Mouse (Mus musculus): ENCODE data around the gene Apol10a. TPM values are rescaled to one million over a fixed set of nuclear protein-coding genes. Genes with fewer than 3 reads are reported as not detected.
"Not testable (repeated sequence)": the region's sequence is repeated elsewhere in the genome, so short reads cannot be mapped to it uniquely, and the experiment has no call there.

The Apol10a gene
- total RNA-seq (2021) = not detected
- long read RNA-seq, experiment 1 = 0 reads
- long read RNA-seq, experiment 2 = 0 reads

DNA sequence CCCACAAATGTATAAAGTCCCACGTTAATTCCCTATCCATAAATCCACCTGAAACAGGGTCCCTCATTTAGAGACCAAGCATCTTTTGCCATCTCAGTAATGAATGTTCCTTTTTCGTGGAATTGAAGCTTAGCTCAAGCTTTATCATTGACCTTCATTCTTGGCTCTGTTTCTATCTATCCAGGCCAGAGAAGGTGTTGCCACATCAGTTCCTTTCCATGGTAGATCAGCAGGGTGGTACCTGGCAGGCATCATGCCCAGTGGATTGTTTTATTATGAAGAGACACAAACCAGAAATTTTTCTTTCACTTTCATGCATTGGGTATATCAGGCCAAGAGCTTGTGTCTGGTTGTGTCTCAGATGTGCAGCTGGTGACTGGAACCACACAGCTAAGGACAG is at the start of gene Apol10a:
Gene Apol10a, plus strand, starts transcription at position 355 of the 400 bp plus-strand sequence.
- DNase-seq = not testable (repeated sequence)

DNA sequence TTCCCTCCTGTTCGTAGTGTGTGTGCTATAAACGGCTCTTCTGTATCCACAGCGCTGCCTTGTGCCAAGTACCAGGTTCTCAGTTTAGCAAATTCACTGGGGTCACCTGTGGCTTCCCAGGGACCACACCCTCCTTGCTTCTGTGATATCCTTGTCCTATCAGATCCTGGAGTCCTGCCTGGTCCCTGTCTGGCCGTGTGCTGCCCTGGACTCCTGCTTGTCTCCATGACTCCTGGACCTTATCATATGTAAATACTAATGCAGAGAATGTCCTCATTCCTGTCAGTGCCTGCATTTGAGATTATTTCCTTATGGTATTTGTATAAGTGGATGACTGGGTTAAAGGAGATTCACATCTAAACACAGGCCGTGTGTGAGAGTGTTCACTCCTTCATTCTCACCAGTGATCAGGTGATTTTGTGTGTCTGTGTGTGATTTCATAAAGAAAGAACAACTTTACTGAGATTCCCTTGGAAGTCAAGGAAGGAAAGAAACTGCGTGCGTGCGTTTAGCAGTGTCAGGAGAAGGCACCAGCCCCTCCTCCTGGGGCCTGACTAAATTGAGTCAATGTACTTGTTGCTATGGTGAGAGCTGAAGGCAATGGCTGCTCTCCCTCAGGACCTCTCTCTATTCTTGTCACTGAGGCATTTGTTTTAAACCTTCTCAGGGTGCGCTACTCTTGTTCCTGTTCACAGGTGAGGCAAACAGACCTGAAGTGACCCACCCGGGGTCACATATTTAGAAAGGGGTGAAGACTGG is 48.0 kb upstream of the Apol10a start:
- DNase-seq = not testable (repeated sequence)

DNA sequence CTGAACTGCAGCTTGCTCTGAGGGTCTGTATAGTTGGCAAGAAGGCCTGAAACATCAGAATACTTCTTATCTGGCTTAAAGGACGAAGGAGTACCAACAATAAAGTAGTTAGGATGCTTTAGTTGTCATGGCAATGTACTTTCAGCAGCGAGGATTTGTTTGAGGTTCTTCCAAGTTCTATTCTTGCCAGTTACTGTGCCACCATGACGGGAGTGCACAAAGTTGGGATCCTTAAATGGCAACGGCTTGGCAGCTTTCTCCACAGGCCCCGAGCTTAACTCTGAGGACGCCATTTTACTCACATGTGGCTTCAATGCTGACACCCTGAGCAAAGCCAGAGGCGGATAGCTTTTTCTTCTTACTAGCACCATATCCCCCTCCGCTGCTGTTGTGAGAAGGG is 32.1 kb upstream of the Apol10a start:
- not testable (repeated sequence) for DNase-seq

- not testable (repeated sequence) for DNase-seq
These were observed 31.2 kb upstream of the Apol10a start for GRCm38 (mm10) chr15:77445668-77446067.

GRCm38 (mm10) chr15:77447392-77447791 is 29.5 kb upstream of the Apol10a start, which contains the start of gene Apol7b:
Gene Apol7b, minus strand, starts transcription at chr15:77447492.
- not testable (repeated sequence) for DNase-seq

DNA sequence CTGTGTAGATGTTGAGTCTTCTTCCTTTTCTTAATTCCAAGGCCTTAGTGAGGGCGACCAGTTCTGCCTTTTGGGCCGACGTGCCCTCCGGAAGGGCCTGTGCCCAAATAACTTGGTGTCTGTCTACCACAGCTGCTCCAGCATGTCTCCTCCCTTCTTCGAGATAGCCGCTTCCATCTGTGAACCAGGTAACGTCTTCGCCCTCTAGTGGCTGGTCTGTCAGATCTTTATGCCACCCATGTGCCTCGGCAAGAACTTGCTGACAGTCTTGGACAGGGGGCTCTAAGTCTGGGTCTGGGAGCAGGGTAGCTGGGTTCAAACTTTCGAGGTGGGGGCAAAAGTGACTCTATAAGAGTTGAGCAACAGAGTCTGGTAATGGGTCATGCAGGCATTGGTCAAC is 26.9 kb upstream of the Apol10a start:
- not testable (repeated sequence) for DNase-seq

- DNase-seq = not testable (repeated sequence)
These were observed 2.0 kb upstream of the Apol10a start for GRCm38 (mm10) chr15:77474699-77475390.

DNA sequence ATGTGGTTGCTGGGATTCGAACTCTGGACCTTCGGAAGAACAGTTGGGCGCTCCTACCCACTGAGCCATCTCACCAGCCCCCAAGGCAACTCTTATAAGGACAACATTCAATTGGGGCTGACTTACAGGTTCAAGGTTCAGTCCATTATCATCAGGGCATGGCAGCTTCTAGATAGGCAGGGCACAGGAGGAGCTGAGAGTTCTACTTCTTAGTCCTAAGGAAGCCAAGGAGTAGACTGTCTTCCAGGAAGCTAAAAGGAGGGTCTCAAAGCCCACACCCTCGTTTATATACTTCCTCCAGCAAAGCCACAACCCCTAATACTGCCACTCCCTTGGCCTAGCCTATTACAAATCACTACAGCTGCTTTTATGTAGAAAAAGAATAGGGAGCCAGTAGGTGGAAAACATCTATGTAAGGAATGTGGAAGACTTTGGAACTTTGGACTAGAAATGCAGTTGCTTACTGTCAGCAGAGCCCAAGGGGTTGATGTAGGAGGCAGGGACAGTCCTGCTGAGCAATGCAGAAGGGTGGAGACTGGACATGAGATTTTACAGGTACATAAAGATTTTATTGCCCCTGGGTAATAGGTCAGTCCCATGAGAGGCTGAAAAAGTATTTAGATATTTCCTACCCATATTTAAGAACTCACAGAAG is 5.4 kb downstream of the Apol10a start:
- DNase-seq = no peak

DNA sequence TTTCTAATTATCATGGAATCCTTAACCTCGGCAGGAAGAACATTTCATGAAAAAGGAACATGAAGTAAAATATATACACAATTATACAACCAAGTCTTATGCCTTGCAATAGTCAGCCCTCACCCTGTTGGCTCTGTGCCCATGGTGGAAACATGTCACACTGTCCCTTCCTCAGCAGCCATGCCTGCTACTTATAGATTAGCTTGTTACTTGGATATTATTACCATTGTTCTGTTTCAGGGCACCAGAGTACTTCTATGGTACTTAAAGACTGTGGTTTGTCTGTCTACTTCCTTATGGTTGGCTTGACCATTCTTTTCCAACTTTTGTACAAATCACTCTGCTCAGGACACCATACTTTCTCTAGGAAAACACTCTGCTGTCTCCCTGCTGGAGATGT is 16.3 kb downstream of the Apol10a start:
- not testable (repeated sequence) for DNase-seq

DNA sequence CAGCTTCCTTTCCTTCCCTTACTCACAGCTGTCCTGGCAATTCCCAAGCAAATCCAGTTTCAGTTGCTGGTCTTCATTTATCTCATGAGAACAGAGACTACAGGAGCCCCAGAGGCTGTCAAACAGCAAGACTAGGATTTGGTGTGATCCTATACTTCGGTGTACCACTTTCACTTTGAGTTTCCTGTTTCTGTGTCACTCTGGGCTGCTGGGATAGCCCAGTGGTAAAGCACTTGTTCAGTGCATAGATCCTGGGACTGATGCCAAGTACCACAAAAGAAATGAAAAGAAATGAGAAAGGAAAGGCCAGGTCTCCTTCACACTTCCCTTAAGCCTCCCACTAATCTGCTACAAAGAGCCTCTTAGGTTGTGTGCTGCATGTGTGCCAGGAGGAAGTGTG is 17.8 kb downstream of the Apol10a start:
- not testable (repeated sequence) for DNase-seq

DNA sequence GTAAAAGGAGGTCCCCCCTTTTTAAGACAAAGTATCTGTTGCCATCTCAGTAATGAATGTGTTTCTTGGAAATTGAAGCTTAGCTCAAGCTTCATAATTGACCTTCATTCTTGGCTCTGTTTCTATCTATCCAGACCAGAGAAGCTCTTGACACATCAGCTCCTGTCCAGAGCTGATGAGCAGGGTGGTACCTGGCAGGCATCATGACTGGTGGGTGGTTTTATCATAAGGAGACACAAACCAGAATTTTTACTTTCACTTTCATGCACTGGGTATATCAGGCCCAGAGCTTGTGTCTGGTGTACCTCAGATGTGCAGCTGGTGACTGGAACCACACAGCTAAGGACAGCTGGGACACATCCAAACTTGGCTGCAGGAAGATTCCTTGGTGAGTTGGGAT is 31.1 kb downstream of the Apol10a start, which contains the start of gene Apol11a:
Gene Apol11a, plus strand, starts transcription at position 306 of the 400 bp plus-strand sequence.
- DNase-seq = not testable (repeated sequence)

GRCm38 (mm10) chr15:77520596-77520995 is 43.7 kb downstream of the Apol10a start:
- not testable (repeated sequence) for DNase-seq

- DNase-seq = peak; percentile 68
These were observed 46.5 kb downstream of the Apol10a start for GRCm38 (mm10) chr15:77523186-77523843.

GRCm38 (mm10) chr15:77533216-77533615 is 56.4 kb downstream of the Apol10a start, which contains the start of gene Apol7c:
Gene Apol7c, minus strand, starts transcription at chr15:77533316.
- no peak for DNase-seq

- DNase-seq = not testable (repeated sequence)
These were observed 62.4 kb downstream of the Apol10a start for GRCm38 (mm10) chr15:77539221-77539620.

Other genes starting within 250 kb of the Apol10a start
- gene Rbfox2, start 170.0 kb upstream of the Apol10a start, total RNA-seq (2021) = 100 to 1,000 TPM; 219 to 240 TPM
- gene Apol7a, start 77.9 kb upstream of the Apol10a start, total RNA-seq (2021) = under 1 TPM; 0.14 to 0.29 TPM
- gene Apol9a, start 65.9 kb upstream of the Apol10a start, total RNA-seq (2021) = not detected
- 1 to 10 TPM in 1 of 2 experiments, under 1 TPM in 1; 0.52 to 1.7 TPM for gene Apol7b, start 29.6 kb upstream of the Apol10a start, total RNA-seq (2021)
- not detected for gene Apol11a, start 31.2 kb downstream of the Apol10a start, total RNA-seq (2021)
- gene Apol7c, start 56.3 kb downstream of the Apol10a start, total RNA-seq (2021) = under 1 TPM in 1 of 2 experiments, not detected in 1; 0.12 TPM
- gene 1700025B11Rik, start 84.8 kb downstream of the Apol10a start, total RNA-seq (2021) = not detected
- under 1 TPM in 1 of 2 experiments, not detected in 1; 0.32 TPM for gene Apol10b, start 119.1 kb downstream of the Apol10a start, total RNA-seq (2021)
- gene Gm36245, start 122.2 kb downstream of the Apol10a start, total RNA-seq (2021) = not detected
- gene Apol11b, start 166.2 kb downstream of the Apol10a start, total RNA-seq (2021) = under 1 TPM in 1 of 2 experiments, not detected in 1; 0.18 TPM
- not detected for gene Apol7e, start 221.8 kb downstream of the Apol10a start, total RNA-seq (2021)

Measured in gastrocnemius, postnatal 10 days (tissue).